Mouse (Mus musculus) lung, adult 10 weeks (tissue): ENCODE data around the gene Fbxo42. TPM values are rescaled to one million over a fixed set of nuclear protein-coding genes. Genes with fewer than 3 reads are reported as not detected.

Experiments
- polyA plus RNA-seq: library from polyadenylated mRNA; stranded (reverse); fragments of 350-450 nt; fragmentation: Illumina TruSeq; extraction: RNeasy Lipid Tissue Mini Kit (QIAGEN cat#74804); gene quantifications from one replicate; pipeline ENCODE4 v1.2.3, GENCODE M21; 2014; ENCODE audit warnings: low read depth, low replicate concordance; ENCODE audit not compliant: insufficient read depth

Fbxo42 gene
- 4.7 TPM for polyA plus RNA-seq

DNA sequence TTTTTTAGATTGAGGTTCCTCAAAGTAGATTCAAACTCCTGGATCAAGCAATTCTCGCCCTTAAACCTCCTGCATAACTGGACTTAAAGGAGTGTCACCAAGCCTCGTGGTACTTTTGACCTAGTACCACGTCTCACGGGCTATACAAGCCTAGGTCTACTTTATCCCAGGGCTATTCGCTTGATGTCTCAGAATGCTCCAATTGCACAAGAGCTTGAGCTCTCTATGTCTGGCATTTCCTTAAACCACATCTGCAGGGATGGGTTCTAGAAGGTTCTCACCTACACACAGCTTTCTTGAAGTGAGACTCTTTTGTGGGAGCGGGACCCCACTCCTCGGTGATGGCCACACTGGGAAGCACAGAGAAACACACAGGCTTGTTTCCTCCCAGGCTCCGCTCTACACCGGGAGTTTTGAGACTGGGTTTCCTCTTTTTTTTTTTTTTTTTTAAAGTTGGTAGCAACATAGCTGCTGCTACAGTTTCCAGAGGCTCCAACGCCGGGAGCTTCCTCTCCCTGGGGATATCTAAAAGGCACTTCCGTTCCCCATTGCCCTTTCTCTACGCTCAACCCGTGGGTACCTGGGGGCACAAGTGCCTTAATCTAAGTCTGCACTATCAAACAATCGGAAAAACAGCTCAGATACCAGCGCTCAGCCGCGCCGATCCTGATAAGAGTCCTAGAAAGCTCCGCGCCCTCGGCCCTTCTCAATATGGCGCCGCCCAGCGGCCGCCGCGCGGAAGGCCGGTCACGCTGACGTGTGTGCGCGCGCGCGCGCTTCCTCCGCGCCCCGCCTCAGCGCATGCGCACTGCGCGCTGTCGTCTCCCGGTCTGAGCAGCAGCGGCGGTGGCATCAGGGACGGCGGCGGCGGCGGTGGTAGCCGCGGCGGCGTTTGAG is at the start of gene Fbxo42:
Gene Fbxo42, plus strand, starts transcription at position 802 of the 897 bp plus-strand sequence.

GRCm38 (mm10) chr4:141139116-141139970 is 8.4 kb upstream of the Fbxo42 start, which contains the start of gene Szrd1:
TSS of gene Szrd1 (minus strand) at chr4:141139775.

DNA sequence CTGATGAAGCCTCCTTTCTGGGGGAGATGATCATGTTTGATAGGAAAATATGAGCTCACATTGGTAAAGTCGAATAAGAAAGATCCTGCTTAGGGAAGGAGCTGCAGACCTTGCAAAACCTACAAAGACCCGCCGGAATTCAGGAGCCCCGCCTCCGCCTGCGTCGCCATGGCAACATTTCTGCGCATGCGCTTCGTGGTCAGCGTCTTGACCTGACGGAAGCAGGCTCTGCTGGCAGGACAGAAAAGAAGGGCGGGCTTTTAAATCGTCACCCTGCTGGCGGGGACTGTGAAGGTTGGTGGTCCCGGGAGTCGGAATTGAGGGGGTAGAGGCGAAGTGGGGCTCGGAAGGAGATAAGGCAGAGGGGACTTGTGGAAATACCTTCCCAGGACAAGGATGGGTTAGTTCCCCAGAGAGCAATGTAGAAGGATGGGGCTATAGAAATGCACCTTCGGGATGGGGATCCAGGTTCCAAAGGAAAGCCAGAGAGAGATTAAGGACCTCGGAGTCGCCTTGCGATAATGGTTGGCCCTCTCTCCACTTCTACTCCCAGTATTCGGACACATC is 66.1 kb downstream of the Fbxo42 start, which contains the start of gene Rsg1:
Gene Rsg1, plus strand, starts transcription at position 187 of the 567 bp plus-strand sequence.

DNA sequence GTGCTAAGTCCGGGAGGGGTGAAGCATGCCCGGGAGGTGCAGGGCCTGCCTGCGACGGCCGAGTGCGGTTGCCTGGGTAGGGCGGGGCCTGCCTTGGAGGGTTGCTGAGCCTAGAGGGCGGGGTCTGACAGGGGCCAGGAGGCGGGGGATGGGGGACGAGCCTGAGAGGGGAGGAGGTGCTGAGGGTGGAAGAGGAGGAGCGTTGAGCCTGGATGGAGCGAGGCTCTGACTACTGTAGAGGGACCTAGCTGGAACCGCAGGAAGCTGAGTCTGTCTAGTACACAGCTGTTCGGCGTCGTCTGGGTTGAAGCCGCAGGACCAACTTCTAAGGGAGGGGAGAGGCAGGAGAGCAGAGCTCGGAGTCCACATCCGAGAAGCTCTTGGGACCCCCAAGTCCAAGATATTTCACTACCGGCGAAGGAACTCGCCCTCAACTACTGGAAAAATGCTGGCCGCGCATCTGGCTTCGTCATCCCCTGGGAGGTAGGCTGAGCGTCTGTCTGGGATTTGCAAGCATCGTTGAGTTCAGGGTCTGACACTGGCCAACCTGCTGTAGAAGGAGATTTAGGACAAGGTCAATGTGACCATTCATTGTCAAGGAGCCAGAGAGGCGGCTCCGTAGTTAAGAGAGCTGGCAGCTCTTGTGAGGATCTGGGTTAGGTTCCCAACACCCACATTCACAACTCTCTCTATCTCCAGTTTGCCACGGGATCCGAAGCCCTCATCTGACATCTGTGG is 91.8 kb downstream of the Fbxo42 start, which contains the start of gene Arhgef19:
Gene Arhgef19, plus strand, starts transcription at position 112 of the 738 bp plus-strand sequence.

Other genes with a start within 250 kb of the Fbxo42 start
- 1.8 TPM for gene Padi2, start 241.6 kb upstream of the Fbxo42 start, polyA plus RNA-seq
- gene Sdhb, start 186.7 kb upstream of the Fbxo42 start, polyA plus RNA-seq: 125 TPM
- 28.3 TPM for gene Atp13a2, start 161.0 kb upstream of the Fbxo42 start, polyA plus RNA-seq
- gene Mfap2, start 137.5 kb upstream of the Fbxo42 start, polyA plus RNA-seq: 71.8 TPM
- 5.1 TPM for gene Crocc, start 87.4 kb upstream of the Fbxo42 start, polyA plus RNA-seq
- 54.8 TPM for gene Necap2, start 69.6 kb upstream of the Fbxo42 start, polyA plus RNA-seq
- gene Spata21, start 59.6 kb upstream of the Fbxo42 start, polyA plus RNA-seq: not detected
- gene Szrd1, start 8.1 kb upstream of the Fbxo42 start, polyA plus RNA-seq: 56.3 TPM
- gene Rsg1, start 66.0 kb downstream of the Fbxo42 start, polyA plus RNA-seq: 0.23 TPM
- 5.1 TPM for gene Arhgef19, start 91.6 kb downstream of the Fbxo42 start, polyA plus RNA-seq
- gene Epha2, start 153.3 kb downstream of the Fbxo42 start, polyA plus RNA-seq: 17.4 TPM
- gene Fam131c, start 220.3 kb downstream of the Fbxo42 start, polyA plus RNA-seq: 0.87 TPM